Mouse (Mus musculus): Measurements from ENCODE around the gene 9530053A07Rik. TPM values are rescaled to one million over a fixed set of nuclear protein-coding genes. Genes with fewer than 3 reads are reported as not detected.
A peak's percentile ranks its signal among the peaks of the same experiment; 100 is the strongest.
"Not testable (repeated sequence)": the region's sequence is repeated elsewhere in the genome, so short reads cannot be mapped to it uniquely, and the experiment has no call there.

Gene 9530053A07Rik
- total RNA-seq (2021): not detected
- long read RNA-seq, experiment 1: 0 reads
- long read RNA-seq, experiment 2: 0 reads

DNA sequence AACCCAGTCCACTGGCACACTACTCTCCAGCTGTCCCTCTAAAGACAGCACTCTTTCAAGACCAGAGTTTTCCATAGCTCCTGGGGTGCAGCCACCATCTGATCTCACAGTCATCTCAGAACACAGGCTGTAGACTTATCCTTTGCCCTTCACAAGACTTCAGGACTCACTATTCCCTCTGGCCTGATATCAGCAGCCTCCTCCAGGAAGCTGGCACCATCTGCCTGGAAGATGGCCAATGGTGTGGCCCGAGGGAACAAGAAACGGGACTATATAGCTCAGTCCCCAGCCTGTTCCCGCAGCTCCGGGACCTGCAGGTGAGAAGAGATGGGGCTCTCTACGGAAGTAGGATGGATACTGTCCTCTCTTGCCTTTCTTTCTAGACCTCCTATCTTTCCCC, at the start of gene 9530053A07Rik:
Gene 9530053A07Rik, plus strand, starts transcription at position 301 of the 400 bp plus-strand sequence.
- DNase-seq: no peak

GRCm38 (mm10) chr7:28084215-28084614, 45.1 kb upstream of the 9530053A07Rik start:
- no peak for DNase-seq

GRCm38 (mm10) chr7:28086236-28086635, 43.0 kb upstream of the 9530053A07Rik start:
- DNase-seq: no peak

- no peak for DNase-seq
Measured at GRCm38 (mm10) chr7:28093541-28093940, 35.7 kb upstream of the 9530053A07Rik start.

GRCm38 (mm10) chr7:28099101-28099500, 30.2 kb upstream of the 9530053A07Rik start:
- DNase-seq: no peak

DNA sequence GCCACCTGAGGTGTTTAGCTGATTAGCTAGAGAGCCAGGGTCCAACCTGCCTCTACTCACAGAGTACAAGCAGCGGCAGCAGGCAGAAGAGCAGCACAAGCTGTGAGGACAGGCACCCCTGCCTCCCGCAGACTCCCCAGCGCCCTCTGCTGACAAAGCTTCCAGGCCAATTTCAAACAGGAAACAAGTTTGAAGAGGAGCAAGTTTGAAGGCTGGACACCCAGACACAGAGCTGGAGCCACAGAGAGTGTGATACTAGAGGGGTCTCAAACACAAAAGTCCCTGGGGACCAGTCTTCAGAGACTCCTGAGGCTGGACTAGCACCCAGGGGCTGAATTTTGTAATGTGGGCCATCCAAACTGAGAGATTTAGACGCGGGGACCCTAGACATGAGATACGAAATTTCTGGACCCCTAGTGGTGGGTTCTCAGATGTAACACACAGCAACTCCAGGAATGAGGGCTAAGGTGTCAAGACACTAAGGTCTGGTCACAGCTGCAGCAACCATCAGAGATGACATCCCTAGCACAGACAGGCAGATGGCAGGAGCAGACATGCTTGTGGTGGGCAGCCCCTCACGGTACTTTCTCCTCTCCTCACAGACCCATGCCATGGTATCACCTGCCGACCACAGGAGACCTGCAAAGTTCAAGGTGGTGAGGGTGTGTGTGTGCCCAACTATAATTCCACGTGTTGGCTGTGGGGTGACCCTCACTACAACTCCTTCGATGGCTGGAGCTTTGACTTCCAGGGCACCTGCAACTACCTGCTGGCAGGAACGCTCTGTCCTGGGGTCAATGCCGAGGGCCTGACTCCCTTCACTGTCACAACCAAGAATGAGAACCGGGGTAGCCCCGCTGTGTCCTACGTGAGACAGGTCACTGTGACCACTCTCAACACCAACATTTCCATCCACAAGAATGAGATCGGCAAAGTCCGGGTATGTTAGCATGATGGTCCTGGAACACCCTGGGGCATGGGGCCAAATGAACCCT, 28.4 kb upstream of the 9530053A07Rik start:
- peak; percentile 57 for DNase-seq

GRCm38 (mm10) chr7:28102936-28103335, 26.3 kb upstream of the 9530053A07Rik start:
- not testable (repeated sequence) for DNase-seq

DNA sequence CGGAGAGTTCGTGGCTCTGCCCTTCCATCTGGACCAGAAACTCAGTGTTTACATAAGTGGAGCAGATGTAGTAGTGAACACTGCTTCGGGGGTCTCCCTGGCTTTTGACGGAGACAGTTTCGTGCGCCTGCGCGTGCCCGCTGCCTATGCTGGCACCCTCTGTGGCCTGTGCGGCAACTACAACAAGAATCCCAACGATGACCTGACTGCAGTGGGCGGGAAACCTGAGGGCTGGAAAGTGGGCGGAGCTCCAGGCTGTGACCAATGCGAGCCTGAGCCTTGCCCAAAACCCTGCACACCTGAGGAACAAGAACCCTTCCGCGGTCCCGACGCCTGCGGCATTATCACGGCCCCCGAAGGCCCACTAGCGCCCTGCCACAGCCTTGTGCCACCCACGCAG, 24.6 kb upstream of the 9530053A07Rik start:
- no peak for DNase-seq

DNA sequence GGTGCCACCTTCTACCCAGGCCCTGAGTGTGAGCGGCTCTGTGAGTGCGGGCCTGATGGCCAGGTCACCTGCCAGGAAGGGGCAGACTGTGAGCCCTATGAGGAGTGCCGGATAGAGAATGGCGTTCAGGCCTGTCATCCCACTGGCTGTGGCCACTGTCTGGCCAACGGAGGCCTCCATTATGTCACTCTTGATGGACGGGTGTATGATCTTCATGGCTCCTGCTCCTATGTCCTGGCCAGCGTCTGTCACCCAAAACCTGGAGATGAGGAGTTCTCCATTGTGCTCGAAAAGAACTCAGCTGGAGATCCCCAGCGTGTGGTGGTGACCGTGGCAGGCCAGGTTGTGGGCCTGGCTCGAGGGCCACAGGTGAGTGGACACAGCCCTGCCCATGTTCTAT, 23.0 kb upstream of the 9530053A07Rik start:
- DNase-seq: no peak

DNA sequence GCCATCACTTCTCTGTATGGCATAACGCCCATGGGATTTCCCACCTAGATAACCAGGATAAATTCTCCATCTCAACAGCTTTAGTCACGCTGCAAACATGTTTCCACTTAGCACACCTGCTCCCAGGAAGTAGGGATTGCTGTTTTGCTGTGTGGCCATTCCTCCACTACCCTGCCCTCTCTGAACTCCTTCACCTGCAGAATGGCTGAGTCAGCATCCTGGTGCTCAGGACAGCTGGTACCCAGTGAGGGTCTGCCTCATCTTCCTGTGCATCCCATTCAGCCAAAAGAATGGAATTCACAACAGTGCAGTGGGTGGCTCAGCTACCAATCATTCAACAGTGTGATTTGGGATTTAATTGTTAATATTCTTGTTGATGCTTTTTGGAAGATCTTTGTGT, 14.6 kb upstream of the 9530053A07Rik start:
- DNase-seq: no peak

- DNase-seq: peak; percentile 30
Measured at GRCm38 (mm10) chr7:28137613-28138012, 8.3 kb downstream of the 9530053A07Rik start.

DNA sequence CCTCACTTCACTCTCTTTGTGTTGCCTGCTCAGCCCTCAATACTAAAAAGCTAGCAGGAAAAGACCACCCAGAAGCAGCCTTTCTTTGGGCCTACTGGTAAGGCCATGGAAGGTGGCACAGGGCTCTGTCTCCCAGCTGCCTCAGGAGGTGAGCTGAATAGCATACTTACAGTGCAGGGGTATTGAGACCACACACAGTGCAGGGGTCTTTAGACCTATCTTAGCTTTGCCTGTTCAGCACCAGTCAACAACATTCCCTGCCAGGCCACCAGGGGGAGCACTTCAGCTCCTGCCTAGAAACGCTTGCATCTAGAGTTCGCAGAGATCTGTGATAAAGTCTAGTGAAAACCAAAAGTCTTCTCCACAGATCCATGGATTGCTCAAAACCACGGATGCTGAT, 19.0 kb downstream of the 9530053A07Rik start:
- DNase-seq: peak; percentile 80

GRCm38 (mm10) chr7:28149841-28150240, 20.6 kb downstream of the 9530053A07Rik start:
- no peak for DNase-seq

DNA sequence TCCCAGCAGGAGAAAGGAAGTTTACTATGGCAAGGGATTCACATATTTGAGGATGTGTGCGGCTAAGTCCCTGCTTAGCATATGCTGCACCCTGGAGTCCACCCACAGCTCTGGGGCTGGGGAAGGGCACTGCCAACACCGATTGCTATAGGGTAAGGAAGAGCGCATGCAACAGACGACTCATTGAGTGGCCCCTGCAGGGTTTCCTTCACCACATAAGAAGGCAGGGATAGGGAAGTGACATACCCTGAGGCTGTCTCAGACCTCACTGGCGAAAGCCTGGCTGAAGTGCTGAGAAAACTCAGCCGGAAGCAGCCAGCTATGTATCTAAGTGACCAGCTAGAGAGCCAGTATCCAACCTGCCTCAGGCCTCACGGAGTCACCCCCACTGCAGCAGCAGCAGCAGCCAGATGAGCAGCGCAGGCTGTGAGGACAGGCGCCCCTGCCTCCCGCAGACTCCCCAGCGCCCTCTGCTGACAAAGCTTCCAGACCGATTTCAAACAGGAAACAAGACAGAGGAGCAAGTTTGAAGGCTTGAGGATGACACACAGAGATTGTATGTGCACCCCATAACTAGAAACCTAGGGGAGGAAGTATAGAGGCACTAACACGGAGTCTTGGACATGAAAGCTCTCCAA, 22.4 kb downstream of the 9530053A07Rik start:
- DNase-seq: peak; percentile 61

- DNase-seq: not testable (repeated sequence)
Measured at GRCm38 (mm10) chr7:28153595-28153994, 24.3 kb downstream of the 9530053A07Rik start.

GRCm38 (mm10) chr7:28159292-28159691, 30.0 kb downstream of the 9530053A07Rik start:
- DNase-seq: no peak

- no peak for DNase-seq
Measured at GRCm38 (mm10) chr7:28159893-28160292, 30.6 kb downstream of the 9530053A07Rik start.

DNA sequence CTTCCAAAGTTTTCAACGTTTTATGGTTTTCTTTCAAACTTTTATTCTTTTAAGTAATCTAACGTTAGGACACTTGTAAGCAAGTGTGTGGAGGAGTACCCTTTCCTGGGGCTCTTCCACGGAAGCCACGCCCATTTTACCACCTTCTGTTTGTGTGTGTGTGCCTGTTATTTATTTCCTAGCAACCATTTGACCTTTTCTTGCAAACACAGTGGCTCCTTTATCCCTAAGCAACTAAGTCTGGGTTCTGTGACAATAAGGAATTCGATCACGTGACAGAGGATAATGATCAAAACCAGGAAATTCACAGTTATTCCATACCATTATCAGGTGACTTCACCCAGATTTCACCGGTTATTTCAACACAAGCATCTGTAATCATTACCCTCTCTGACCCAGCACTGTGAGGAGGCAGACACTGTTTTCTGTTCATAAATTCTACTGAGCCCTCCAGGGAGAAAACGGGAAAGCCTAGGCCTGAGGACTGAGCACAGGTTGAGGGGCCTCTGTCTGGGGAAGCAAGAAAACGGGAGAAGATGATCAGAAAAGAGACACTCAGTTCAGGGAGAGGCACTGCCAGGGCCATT, 32.0 kb downstream of the 9530053A07Rik start:
- no peak for DNase-seq

- DNase-seq: no peak
Measured at GRCm38 (mm10) chr7:28165406-28165805, 36.1 kb downstream of the 9530053A07Rik start.

GRCm38 (mm10) chr7:28168320-28169115, 39.3 kb downstream of the 9530053A07Rik start:
- peak; percentile 78 for DNase-seq

DNA sequence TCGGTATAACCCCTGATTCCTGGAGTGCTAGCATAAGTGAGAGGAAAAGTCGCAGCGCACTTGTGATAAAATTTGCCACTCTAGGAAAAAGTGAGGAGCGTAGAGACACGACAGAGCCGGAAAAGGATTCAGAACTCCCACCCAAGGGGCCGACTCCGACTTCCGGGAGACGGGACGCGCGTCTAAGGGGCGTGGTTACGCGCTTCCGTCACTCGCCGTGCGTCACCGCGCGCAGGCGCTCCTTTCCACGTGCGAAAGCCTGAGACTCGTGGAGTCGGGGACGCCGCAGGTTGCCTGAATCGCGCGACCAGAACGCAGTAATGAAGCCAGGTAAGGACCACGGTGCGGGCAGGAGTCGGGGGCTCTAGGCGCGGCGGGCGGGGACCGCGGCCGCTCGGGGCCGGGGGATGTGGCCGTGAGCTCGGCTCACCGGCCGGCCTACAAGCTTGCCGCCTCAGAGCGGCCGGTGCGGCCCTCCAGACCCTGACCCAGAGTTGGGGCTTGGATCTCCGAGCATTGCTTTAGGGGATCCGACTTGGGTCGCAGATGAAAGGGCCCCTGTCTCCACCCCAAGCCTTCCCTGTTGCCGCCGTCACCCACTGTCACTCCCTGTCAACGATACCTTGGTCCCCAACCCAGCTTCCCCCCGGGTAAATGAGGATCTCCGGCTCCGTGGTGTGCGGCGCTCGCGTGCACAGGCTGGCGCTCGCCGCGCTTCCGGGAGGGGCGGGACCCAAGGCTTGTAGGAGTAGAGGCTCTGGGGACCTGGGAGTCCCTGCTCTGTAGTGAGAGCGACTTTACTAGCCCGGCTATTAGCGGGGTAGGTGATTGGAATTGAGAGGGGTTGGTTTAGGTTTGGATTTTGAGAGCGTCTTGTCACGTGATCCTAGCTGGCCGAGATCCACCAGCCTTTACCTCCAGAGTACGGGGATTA, 40.5 kb downstream of the 9530053A07Rik start, which contains the start of gene Fbl:
Gene Fbl, plus strand, starts transcription at position 222 of the 934 bp plus-strand sequence.
- peak; percentile 88 for DNase-seq

Data from gastrocnemius, postnatal 10 days (tissue).